Mouse (Mus musculus) splenic B cell, adult 2 months (primary cell): ENCODE data around the gene Cd99l2.
A peak's percentile ranks its signal among the peaks of the same experiment; 100 is the strongest.
"Not testable (repeated sequence)": the region's sequence is repeated elsewhere in the genome, so short reads cannot be mapped to it uniquely, and the experiment has no call there.

Source experiments
- DNase-seq: peaks from one replicate; pipeline ENCODE4 v3.0.0-alpha.2; 2011; ENCODE audit warnings: low read depth, low spot score
- H3K27me3 ChIP-seq: 2 replicates; pipeline ENCODE4 v1.6.1; 2012; ENCODE audit warnings: mild to moderate bottlenecking, low read length, moderate library complexity, mixed read lengths; ENCODE audit not compliant: control insufficient read depth, poor library complexity, insufficient read depth, severe bottlenecking
- H3K36me3 ChIP-seq: 2 replicates; pipeline ENCODE4 v1.6.1; 2012; ENCODE audit warnings: mild to moderate bottlenecking, low read length, moderate library complexity, mixed read lengths; ENCODE audit not compliant: control insufficient read depth, poor library complexity, insufficient read depth, severe bottlenecking

The Cd99l2 gene

GRCm38 (mm10) chrX:71492634-71493278 is at the start of gene Cd99l2:
TSS of gene Cd99l2 (minus strand) at chrX:71492849.
- H3K36me3 ChIP-seq: no peaks in the 10 kb centered on the region
- no peaks in the 10 kb centered on the region for H3K27me3 ChIP-seq
- DNase-seq: peak; percentile 86

DNA sequence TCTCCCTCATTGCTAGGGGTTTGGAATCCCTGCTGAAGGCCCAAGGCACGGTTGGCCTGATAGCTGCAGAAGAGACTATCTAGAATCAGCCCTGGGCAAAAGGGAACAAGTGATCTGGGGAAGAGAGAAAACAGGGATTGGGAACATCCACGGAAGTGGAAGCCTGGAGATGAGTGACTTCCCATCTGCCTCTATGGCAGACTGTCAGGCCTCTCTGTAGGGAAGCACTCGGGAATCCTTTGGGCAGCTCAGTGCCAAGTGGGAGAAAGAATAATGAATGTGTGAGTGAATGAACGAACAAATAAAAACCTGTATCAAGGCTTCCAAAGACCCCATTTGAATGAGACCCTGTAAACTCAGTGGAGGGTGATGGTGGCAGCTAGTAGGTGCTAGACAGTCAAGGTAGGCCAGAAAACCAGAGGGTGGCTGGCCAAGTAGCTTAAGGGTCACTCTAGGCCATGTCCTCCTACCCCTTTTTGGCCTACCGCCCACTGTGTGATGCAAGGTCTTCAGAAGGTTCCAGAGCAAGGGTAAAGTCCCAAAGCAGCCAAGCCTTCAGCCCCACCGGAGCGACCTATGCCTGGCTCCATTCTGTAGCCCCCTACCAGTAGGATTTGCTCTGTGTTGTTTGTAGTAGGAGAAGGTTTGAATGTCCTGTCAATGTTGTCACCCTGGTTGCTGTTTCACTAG is 48.3 kb upstream of the Cd99l2 start:
- DNase-seq: no peak
- Histone ChIP-seq H3K36me3 (no peaks in the 10 kb centered on the region), H3K27me3 (no peaks in the 10 kb centered on the region)

GRCm38 (mm10) chrX:71537791-71538190 is 45.1 kb upstream of the Cd99l2 start:
- Histone ChIP-seq H3K36me3 (no peaks in the 10 kb centered on the region), H3K27me3 (no peaks in the 10 kb centered on the region)
- DNase-seq: no peak

- H3K27me3 ChIP-seq: no peaks in the 10 kb centered on the region
- no peaks in the 10 kb centered on the region for H3K36me3 ChIP-seq
- DNase-seq: no peak
Observed at GRCm38 (mm10) chrX:71534102-71534501, 41.5 kb upstream of the Cd99l2 start.

- no peaks in the 10 kb centered on the region for H3K27me3 ChIP-seq
- DNase-seq: peak; percentile 1
- H3K36me3 ChIP-seq: no peaks in the 10 kb centered on the region
Observed at GRCm38 (mm10) chrX:71532635-71533034, 40.0 kb upstream of the Cd99l2 start.

- H3K27me3 ChIP-seq: no peaks in the 10 kb centered on the region
- H3K36me3 ChIP-seq: no peaks in the 10 kb centered on the region
- DNase-seq: no peak
Observed at GRCm38 (mm10) chrX:71528646-71529045, 36.0 kb upstream of the Cd99l2 start.

DNA sequence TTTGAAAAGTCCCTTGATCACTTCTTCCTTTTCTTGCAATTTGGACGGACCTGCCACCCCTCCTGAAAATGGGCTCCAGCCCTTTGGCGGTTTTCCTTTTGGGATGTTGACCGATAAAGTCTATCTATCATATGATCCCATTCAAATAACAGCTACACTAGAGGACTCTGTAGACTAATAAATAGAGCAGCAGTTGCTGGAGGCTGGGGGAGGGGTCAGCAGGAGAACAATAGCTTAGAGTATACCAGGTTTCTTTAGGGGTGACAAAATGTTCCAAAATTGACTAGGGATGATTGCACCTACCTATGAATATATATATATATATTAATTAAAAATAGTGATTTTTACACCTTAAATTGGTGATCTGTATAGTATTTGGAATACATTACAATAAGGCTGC is 35.5 kb upstream of the Cd99l2 start:
- no peaks in the 10 kb centered on the region for H3K36me3 ChIP-seq
- DNase-seq: no peak
- no peaks in the 10 kb centered on the region for H3K27me3 ChIP-seq

- Histone ChIP-seq H3K36me3 (no peaks in the 10 kb centered on the region), H3K27me3 (no peaks in the 10 kb centered on the region)
- no peak for DNase-seq
Observed at GRCm38 (mm10) chrX:71527461-71527860, 34.8 kb upstream of the Cd99l2 start.

DNA sequence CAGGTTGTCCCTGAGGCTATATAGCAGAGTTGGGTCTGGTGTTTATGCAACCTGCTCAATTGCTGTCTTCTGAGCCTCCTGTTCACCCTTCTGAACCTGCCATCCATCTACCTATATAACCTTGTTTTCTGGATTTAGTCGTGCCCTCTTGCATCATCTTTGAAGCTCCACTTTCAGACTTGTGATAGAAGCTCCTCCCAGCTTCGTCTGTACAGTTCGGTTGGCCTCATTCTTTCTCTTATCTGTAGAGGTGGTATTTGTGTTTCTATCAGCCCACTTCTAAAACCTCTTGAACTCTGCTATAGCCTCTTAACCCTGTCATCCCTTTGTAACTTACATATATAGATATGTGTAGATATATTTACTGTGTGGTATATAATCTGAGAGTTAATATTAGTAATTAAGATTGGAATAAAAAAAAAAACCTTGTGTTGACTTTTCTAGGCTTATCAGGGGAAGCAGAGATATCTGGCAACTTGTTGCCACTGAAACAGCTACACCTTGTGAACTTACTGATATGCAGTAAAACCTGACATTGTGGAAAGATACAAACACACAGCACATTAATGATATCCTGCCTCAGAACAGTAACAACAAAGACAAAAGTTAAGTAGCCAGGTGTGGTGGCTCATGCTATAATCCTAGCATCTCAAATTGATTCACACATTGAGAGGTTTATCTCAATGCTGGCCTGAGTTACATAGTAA is 33.1 kb upstream of the Cd99l2 start:
- no peaks in the 10 kb centered on the region for H3K36me3 ChIP-seq
- no peaks in the 10 kb centered on the region for H3K27me3 ChIP-seq

GRCm38 (mm10) chrX:71524310-71524709 is 31.7 kb upstream of the Cd99l2 start:
- DNase-seq: no peak
- no peaks in the 10 kb centered on the region for H3K36me3 ChIP-seq
- H3K27me3 ChIP-seq: no peaks in the 10 kb centered on the region

More for the DNA sequence above, 33.1 kb upstream of the Cd99l2 start:
- no peak for DNase-seq

DNA sequence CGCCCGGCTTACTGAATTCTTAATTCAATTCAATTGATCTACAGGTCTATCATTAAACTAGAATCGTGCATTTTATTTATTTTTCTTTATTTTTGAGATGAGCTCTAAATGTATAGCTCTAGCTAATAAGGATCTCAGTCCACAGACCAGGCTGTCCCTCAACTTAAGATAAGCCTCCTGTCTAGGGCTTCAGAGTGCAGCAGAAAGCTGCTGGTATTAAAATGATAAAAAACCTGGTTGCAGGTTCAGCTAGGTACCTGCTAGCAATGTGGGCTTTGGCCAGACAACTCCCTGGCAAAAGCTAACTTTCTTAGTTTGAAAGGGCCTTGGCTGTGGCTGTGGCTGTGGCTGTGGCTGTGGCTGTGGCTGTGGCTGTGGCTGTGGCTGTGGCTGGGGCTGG is 30.2 kb upstream of the Cd99l2 start:
- Histone ChIP-seq H3K27me3 (no peaks in the 10 kb centered on the region), H3K36me3 (no peaks in the 10 kb centered on the region)
- no peak for DNase-seq

- DNase-seq: no peak
- no peaks in the 10 kb centered on the region for H3K27me3 ChIP-seq
- no peaks in the 10 kb centered on the region for H3K36me3 ChIP-seq
Observed at GRCm38 (mm10) chrX:71519252-71519651, 26.6 kb upstream of the Cd99l2 start.

DNA sequence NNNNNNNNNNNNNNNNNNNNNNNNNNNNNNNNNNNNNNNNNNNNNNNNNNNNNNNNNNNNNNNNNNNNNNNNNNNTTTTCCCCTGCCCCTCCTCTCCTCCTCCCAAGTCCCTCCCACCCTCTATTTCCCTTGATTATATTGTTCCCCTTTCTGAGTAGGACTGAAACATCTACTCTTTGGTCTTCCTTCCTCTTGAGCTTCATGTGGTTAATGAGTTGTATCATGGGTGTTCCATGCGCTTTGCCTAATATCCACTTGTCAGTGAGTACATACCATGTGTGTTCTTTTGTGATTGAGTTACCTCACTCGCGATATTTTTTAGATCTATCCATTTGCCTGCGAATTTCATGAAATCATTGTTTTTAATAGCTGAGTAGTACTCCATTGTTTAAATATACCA is 13.9 kb upstream of the Cd99l2 start:
- H3K36me3 ChIP-seq, H3K27me3 ChIP-seq, DNase-seq: not testable (repeated sequence)

- H3K36me3 ChIP-seq: no peaks in the 10 kb centered on the region
- peak; percentile 14 for DNase-seq
- no peaks in the 10 kb centered on the region for H3K27me3 ChIP-seq
Observed at GRCm38 (mm10) chrX:71493279-71493656, 619 bp upstream of the Cd99l2 start.

GRCm38 (mm10) chrX:71491931-71492633 is 567 bp downstream of the Cd99l2 start:
- Histone ChIP-seq H3K27me3 (no peaks in the 10 kb centered on the region), H3K36me3 (no peaks in the 10 kb centered on the region)
- DNase-seq: no peak
